Mouse (Mus musculus): ENCODE measurements around the gene Srrm1. TPM values are rescaled to one million over a fixed set of nuclear protein-coding genes. Genes with fewer than 3 reads are reported as not detected.

The Srrm1 gene
- polyA plus RNA-seq, 1 experiment from 2014 or later = 151 TPM

DNA sequence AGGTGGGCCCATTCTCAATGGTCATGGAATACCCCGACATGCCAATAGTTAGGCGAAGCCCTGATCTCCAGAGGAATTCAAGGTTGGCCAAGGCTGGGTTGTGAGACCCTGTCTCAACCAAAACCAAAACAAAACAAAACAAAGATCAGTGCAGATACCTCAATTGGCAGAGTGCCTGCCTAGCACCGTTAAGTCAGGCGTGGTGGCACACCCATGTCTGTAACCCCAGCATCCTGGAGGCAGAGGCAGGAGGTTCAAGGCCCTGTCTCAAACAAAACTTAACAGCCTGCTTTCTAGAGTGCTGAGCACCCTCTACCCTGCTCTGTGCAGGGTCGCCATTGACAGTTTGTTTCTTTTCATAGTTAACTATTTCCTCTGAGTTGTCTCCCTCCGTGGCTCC lies 37.9 kb upstream of the Srrm1 start:
- ATAC-seq = no peak
- WGBS = 69% methylated on average over 6 of the region's 6 CpGs

DNA sequence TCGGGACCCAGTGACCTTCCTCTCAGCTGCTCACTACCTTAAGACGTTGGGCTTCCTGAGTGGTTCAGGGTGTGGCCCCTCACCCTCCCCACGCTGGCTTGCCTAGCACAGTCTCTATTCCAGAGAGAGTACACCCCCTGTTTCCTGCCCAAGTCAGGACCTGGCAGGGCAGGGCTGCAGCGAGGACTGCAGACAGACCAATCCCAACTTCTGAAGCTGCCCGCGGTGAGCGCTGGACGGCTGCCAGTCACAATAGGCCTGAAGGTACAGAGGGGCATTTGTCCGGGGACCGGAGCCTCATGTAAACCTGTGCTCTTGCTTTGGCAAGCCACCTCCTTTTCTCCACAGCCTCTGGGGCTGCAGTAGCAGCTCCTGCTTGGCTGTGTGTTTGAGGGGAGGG lies 32.5 kb upstream of the Srrm1 start:
- 0 out of 2 replicates have a peak, but pooled peaks have one; percentile 20 for ATAC-seq
- 45% methylated on average over 10 of the region's 10 CpGs for WGBS
- H3K4me1 ChIP-seq (ENCODE audit: control insufficient read depth, insufficient read depth, low read depth, low read length) = no peaks in the 10 kb centered on the region
- H3K4me2 ChIP-seq (ENCODE audit: low read length) = no peak overlapping the region
- H3K4me3 ChIP-seq (ENCODE audit: low read length) = no peak overlapping the region
- H3K36me3 ChIP-seq (ENCODE audit: control insufficient read depth, insufficient read depth, low read length) = no peaks in the 10 kb centered on the region
- no peaks in the 10 kb centered on the region for H3K27me3 ChIP-seq (replicated peaks; ENCODE audit: control insufficient read depth, insufficient read depth, low read length)
- H3K9ac ChIP-seq (ENCODE audit: low read depth, low read length) = peak overlapping the region; percentile 13; the same call in 1 of the 2 replicates
- no peaks in the 10 kb centered on the region for H3K9me3 ChIP-seq (ENCODE audit: control insufficient read depth, low read length)
- no peak overlapping the region for H3K27ac ChIP-seq (ENCODE audit: low read depth, low read length)

More for the DNA sequence above, 37.9 kb upstream of the Srrm1 start:
- no peak overlapping the region for H3K9ac ChIP-seq (ENCODE audit: low read depth, low read length)
- H3K27me3 ChIP-seq (replicated peaks; ENCODE audit: control insufficient read depth, insufficient read depth, low read length) = 0 out of 2 replicates have a peak, but pooled peaks cover 3% of the 10 kb centered on the region
- H3K4me3 ChIP-seq (ENCODE audit: low read length) = no peak overlapping the region
- no peaks in the 10 kb centered on the region for H3K9me3 ChIP-seq (ENCODE audit: control insufficient read depth, low read length)
- H3K27ac ChIP-seq (ENCODE audit: low read depth, low read length) = no peak overlapping the region
- no peaks in the 10 kb centered on the region for H3K4me1 ChIP-seq (ENCODE audit: control insufficient read depth, insufficient read depth, low read depth, low read length)
- no peak overlapping the region for H3K4me2 ChIP-seq (ENCODE audit: low read length)
- H3K36me3 ChIP-seq (ENCODE audit: control insufficient read depth, insufficient read depth, low read length) = no peaks in the 10 kb centered on the region

DNA sequence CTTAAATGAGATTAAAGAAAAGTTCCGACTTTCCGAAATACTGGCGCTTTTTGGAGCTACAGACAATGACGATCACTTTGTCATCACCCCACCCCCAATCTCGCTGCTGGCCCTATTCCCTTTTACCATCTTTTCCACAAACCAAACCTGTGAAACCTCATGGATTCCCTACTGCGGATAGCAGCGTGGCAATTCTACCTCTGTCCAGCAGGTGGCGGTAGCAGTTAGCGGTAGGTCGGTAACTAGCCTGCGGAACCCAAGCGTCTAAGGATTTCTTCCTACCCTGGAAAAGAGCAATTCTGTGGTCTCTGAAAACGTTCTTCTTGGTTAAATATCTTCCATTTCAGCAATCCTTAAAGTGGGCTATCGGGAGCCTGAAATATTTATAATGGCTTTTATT lies 29.2 kb upstream of the Srrm1 start:
- WGBS = 8% methylated on average over 14 of the region's 14 CpGs
- peak; percentile 64; the same call in 1 of the 2 replicates for ATAC-seq
- H3K9me3 ChIP-seq (ENCODE audit: control insufficient read depth, low read length) = no peaks in the 10 kb centered on the region

DNA sequence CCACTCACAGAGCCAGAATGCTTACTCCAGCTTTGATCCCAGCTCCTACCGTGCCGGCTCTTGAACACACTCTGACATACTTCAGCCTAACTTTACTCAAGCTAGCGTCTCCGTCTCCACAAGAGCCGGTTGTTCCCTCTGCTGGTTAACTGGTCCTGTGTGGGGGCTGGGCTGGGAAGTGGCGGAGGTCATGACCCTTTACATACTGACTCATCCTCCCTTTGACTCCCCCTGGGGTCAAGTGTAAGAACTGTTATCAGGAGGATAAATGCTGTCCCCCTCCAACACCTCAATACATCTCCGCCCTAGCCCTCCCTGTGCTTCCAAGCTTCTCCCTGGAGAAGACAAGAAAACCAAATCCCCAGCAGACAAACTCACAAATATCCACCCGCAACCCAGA lies 28.2 kb upstream of the Srrm1 start:
- Histone ChIP-seq H3K4me3 (ENCODE audit: low read length) (no peak overlapping the region), H3K27me3 (replicated peaks; ENCODE audit: control insufficient read depth, insufficient read depth, low read length) (no peaks in the 10 kb centered on the region), H3K9me3 (ENCODE audit: control insufficient read depth, low read length) (no peaks in the 10 kb centered on the region), H3K27ac (ENCODE audit: low read depth, low read length) (no peak overlapping the region), H3K36me3 (ENCODE audit: control insufficient read depth, insufficient read depth, low read length) (no peaks in the 10 kb centered on the region), H3K4me2 (ENCODE audit: low read length) (no peak overlapping the region), H3K4me1 (ENCODE audit: control insufficient read depth, insufficient read depth, low read depth, low read length) (no peaks in the 10 kb centered on the region), H3K9ac (ENCODE audit: low read depth, low read length) (no peak overlapping the region)
- ATAC-seq = no peak
- 53% methylated on average over 8 of the region's 8 CpGs for WGBS

More for the DNA sequence above, 29.2 kb upstream of the Srrm1 start:
- H3K27ac ChIP-seq (ENCODE audit: low read depth, low read length) = no peak overlapping the region
- H3K27me3 ChIP-seq (replicated peaks; ENCODE audit: control insufficient read depth, insufficient read depth, low read length) = no peaks in the 10 kb centered on the region
- H3K4me3 ChIP-seq (ENCODE audit: low read length) = no peak overlapping the region
- H3K9ac ChIP-seq (ENCODE audit: low read depth, low read length) = no peak overlapping the region
- no peaks in the 10 kb centered on the region for H3K4me1 ChIP-seq (ENCODE audit: control insufficient read depth, insufficient read depth, low read depth, low read length)
- no peaks in the 10 kb centered on the region for H3K36me3 ChIP-seq (ENCODE audit: control insufficient read depth, insufficient read depth, low read length)
- H3K4me2 ChIP-seq (ENCODE audit: low read length) = peak overlapping the region; percentile 14; the same call in 1 of the 2 replicates

DNA sequence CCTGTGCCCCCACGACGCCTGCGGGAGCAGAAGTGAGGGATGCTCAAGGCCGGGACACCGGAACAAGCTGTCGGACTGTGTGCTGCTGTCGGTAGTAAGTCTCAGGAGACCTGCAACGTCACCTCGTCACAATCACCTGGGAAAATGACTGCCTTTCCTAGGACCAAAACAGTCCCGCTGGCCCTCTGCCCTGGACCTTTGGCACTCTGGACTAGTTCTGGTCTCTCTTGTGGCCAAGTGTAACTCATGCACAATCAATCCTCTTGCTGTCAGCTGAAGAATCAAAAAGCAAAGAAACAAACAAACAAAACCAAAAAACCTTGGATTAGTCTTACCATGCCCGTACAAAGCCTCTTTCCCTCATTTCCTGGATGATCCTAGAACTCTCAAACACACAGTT lies 24.1 kb upstream of the Srrm1 start:
- ATAC-seq = no peak
- H3K4me3 ChIP-seq (ENCODE audit: low read length) = no peak overlapping the region
- no peaks in the 10 kb centered on the region for H3K9me3 ChIP-seq (ENCODE audit: control insufficient read depth, low read length)
- no peak overlapping the region for H3K9ac ChIP-seq (ENCODE audit: low read depth, low read length)
- WGBS = 81% methylated on average over 11 of the region's 11 CpGs
- no peaks in the 10 kb centered on the region for H3K36me3 ChIP-seq (ENCODE audit: control insufficient read depth, insufficient read depth, low read length)
- H3K27ac ChIP-seq (ENCODE audit: low read depth, low read length) = no peak overlapping the region
- no peaks in the 10 kb centered on the region for H3K27me3 ChIP-seq (replicated peaks; ENCODE audit: control insufficient read depth, insufficient read depth, low read length)
- no peaks in the 10 kb centered on the region for H3K4me1 ChIP-seq (ENCODE audit: control insufficient read depth, insufficient read depth, low read depth, low read length)
- no peak overlapping the region for H3K4me2 ChIP-seq (ENCODE audit: low read length)

DNA sequence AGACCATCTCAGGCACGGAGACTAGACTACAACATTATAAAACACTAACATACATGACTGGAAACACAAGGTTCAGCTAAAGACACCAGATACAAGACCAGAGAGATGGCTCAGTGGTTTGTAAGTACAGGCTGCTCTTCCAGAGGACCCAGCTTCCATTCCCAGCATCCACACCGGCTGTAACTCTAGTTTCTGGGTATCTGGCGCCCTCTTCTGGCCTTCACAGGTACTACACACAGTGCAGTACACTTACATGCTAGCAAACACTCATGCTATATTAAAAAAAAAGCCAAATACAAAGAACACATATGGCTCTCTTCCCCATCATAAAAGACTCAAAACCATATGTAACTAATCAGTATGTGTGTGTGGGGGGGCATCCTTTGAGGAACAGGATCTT lies 22.3 kb upstream of the Srrm1 start:
- ATAC-seq = no peak
- no peak overlapping the region for H3K27ac ChIP-seq (ENCODE audit: low read depth, low read length)
- H3K4me3 ChIP-seq (ENCODE audit: low read length) = no peak overlapping the region
- no peak overlapping the region for H3K9ac ChIP-seq (ENCODE audit: low read depth, low read length)
- no peak overlapping the region for H3K4me2 ChIP-seq (ENCODE audit: low read length)
- no peaks in the 10 kb centered on the region for H3K27me3 ChIP-seq (replicated peaks; ENCODE audit: control insufficient read depth, insufficient read depth, low read length)
- no peaks in the 10 kb centered on the region for H3K9me3 ChIP-seq (ENCODE audit: control insufficient read depth, low read length)
- no peaks in the 10 kb centered on the region for H3K4me1 ChIP-seq (ENCODE audit: control insufficient read depth, insufficient read depth, low read depth, low read length)
- H3K36me3 ChIP-seq (ENCODE audit: control insufficient read depth, insufficient read depth, low read length) = no peaks in the 10 kb centered on the region
- WGBS = 63% methylated on average over 3 of the region's 3 CpGs

DNA sequence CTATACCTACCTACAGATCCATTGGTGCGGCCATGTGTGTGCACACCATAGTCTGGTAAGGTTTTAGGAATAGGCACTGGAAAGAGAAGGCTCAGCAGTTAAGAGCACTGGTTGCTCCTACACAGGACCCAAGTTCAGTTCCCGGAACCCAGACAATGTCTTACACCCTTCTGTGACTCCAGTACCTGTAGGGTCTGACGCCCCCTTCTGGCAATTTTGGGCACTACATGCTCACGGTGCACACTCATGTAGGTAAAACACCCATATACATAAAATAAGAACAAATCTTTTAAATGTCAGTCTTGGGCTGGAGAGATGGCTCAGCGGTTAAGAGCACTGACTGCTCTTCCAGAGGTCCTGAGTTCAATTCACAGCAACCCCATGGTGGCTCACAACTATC lies 20.2 kb upstream of the Srrm1 start:
- Histone ChIP-seq H3K4me3 (ENCODE audit: low read length) (no peak overlapping the region), H3K27me3 (replicated peaks; ENCODE audit: control insufficient read depth, insufficient read depth, low read length) (no peaks in the 10 kb centered on the region), H3K27ac (ENCODE audit: low read depth, low read length) (no peak overlapping the region), H3K4me1 (ENCODE audit: control insufficient read depth, insufficient read depth, low read depth, low read length) (no peaks in the 10 kb centered on the region), H3K9me3 (ENCODE audit: control insufficient read depth, low read length) (no peaks in the 10 kb centered on the region), H3K9ac (ENCODE audit: low read depth, low read length) (no peak overlapping the region), H3K36me3 (ENCODE audit: control insufficient read depth, insufficient read depth, low read length) (no peaks in the 10 kb centered on the region), H3K4me2 (ENCODE audit: low read length) (no peak overlapping the region)
- WGBS = 81% methylated on average over 5 of the region's 5 CpGs
- no peak for ATAC-seq

DNA sequence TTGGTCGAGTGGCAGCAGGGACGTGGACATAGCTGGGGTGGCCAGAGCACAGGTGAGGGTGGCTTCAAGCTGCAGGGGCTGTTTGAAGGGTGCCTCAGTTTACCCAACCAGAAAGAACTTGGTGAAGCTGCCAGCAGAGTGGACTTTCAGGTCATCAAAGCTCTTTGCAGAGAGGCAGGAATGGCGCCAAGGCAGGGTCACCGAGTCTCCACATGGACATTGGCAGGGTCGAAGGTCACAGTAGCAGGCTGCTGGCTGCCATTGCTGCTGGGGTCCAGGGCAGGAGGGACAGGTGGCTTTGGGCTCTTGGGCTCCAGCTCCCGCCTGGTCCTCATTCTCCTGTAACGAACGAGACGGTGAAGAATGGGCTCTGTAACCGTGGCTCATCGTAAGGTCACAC lies 17.3 kb upstream of the Srrm1 start:
- Histone ChIP-seq H3K36me3 (ENCODE audit: control insufficient read depth, insufficient read depth, low read length) (no peaks in the 10 kb centered on the region), H3K4me3 (ENCODE audit: low read length) (no peak overlapping the region), H3K9ac (ENCODE audit: low read depth, low read length) (no peak overlapping the region), H3K4me1 (ENCODE audit: control insufficient read depth, insufficient read depth, low read depth, low read length) (no peaks in the 10 kb centered on the region), H3K9me3 (ENCODE audit: control insufficient read depth, low read length) (no peaks in the 10 kb centered on the region), H3K4me2 (ENCODE audit: low read length) (no peak overlapping the region), H3K27me3 (replicated peaks; ENCODE audit: control insufficient read depth, insufficient read depth, low read length) (no peaks in the 10 kb centered on the region), H3K27ac (ENCODE audit: low read depth, low read length) (no peak overlapping the region)
- no peak for ATAC-seq
- 66% methylated on average over 11 of the region's 11 CpGs for WGBS

DNA sequence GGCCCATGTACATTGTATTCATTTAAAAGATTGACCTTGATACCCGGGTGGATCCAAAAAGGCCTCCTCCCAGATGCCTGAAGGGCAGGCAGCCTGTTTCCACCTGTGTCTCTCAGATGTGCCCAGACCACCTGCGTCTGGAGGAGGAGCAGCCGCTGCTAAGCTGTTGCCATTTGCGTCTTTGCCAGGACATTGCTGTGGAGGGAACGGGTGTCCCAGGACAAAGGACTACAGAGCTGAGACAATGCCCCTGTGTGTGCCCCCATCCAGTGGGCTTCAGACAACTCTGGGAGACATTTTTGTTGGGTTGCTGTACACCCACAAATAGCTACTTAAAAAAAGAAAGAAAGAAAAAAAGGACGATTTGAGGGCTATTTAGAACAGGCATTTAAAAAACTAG lies 9.7 kb upstream of the Srrm1 start:
- ATAC-seq = no peak
- Histone ChIP-seq H3K9ac (ENCODE audit: low read depth, low read length) (no peak overlapping the region), H3K36me3 (ENCODE audit: control insufficient read depth, insufficient read depth, low read length) (no peaks in the 10 kb centered on the region), H3K27me3 (replicated peaks; ENCODE audit: control insufficient read depth, insufficient read depth, low read length) (no peaks in the 10 kb centered on the region), H3K4me2 (ENCODE audit: low read length) (no peak overlapping the region), H3K27ac (ENCODE audit: low read depth, low read length) (no peak overlapping the region), H3K4me1 (ENCODE audit: control insufficient read depth, insufficient read depth, low read depth, low read length) (no peaks in the 10 kb centered on the region), H3K9me3 (ENCODE audit: control insufficient read depth, low read length) (no peaks in the 10 kb centered on the region), H3K4me3 (ENCODE audit: low read length) (no peak overlapping the region)
- 24% methylated on average over 6 of the region's 6 CpGs for WGBS

DNA sequence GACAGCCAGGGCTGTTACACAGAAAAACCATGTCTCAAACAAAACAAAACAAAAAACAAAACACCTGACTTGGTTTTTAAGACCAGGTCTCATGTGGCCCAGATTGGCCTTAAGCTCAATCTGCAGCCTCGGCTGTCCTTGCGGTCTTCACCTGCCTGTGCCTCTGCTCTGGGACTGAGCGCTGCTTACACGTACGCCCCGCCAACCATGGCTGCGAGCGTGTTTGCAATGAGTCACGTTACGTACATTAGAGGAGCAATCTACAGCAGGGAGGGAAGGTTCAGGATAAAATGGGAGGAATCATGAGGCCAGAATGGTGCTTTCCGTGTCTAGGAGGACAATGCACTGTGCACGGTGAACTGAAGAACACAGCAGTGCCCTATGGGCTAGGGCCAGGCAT lies 8.6 kb upstream of the Srrm1 start:
- no peak for ATAC-seq
- H3K4me3 ChIP-seq (ENCODE audit: low read length) = no peak overlapping the region
- H3K4me1 ChIP-seq (ENCODE audit: control insufficient read depth, insufficient read depth, low read depth, low read length) = no peaks in the 10 kb centered on the region
- no peaks in the 10 kb centered on the region for H3K9me3 ChIP-seq (ENCODE audit: control insufficient read depth, low read length)
- no peaks in the 10 kb centered on the region for H3K27me3 ChIP-seq (replicated peaks; ENCODE audit: control insufficient read depth, insufficient read depth, low read length)
- no peak overlapping the region for H3K27ac ChIP-seq (ENCODE audit: low read depth, low read length)
- WGBS = 90% methylated on average over 12 of the region's 12 CpGs
- H3K4me2 ChIP-seq (ENCODE audit: low read length) = no peak overlapping the region
- no peaks in the 10 kb centered on the region for H3K36me3 ChIP-seq (ENCODE audit: control insufficient read depth, insufficient read depth, low read length)
- H3K9ac ChIP-seq (ENCODE audit: low read depth, low read length) = no peak overlapping the region
